Mouse (Mus musculus) heart, adult 2 months (tissue): ENCODE results near the gene Kat5.

Experiments used
- CTCF ChIP-seq: fragments of 200-600 bp; IDR thresholded peaks from 2 replicates; pipeline ENCODE4 v1.8.1; 2022; ENCODE audit warnings: antibody characterized with exemption, mild to moderate bottlenecking, moderate library complexity
- POLR2A ChIP-seq: fragments of 200-500 bp; IDR thresholded peaks from 2 replicates; pipeline ENCODE4 v1.6.1; 2011; ENCODE audit warnings: mild to moderate bottlenecking, low read depth, low read length, control low read depth; ENCODE audit not compliant: insufficient read depth

- no peak for TF ChIP-seq POLR2A
- no peak for TF ChIP-seq CTCF
These were observed 878 bp downstream of the Kat5 start for GRCm38 (mm10) chr19:5609171-5609546.
